Mouse (Mus musculus): ENCODE measurements at regions not wholly inside any gene's neighbourhood (a gene's known extent, or its start where the extent isn't known, plus 50 kb on each side); places are given as distances from the start of the nearest gene placed in this dataset.
"Not testable (repeated sequence)": the region's sequence is repeated elsewhere in the genome, so short reads cannot be mapped to it uniquely, and the experiment has no call there.

- not testable (repeated sequence) for DNase-seq
These were observed 186.6 kb downstream of the BC048507 start for GRCm38 (mm10) chr13:68049731-68050130.

- DNase-seq: not testable (repeated sequence)
These were observed 230.2 kb downstream of the BC048507 start for GRCm38 (mm10) chr13:68093311-68093710.

GRCm38 (mm10) chr13:68116786-68117185, 253.7 kb downstream of the BC048507 start:
- DNase-seq: peak; percentile 27
